Mouse (Mus musculus) neutrophil, adult 5-6 weeks (primary cell): ENCODE results near the gene Psma5. TPM values are rescaled to one million over a fixed set of nuclear protein-coding genes. Genes with fewer than 3 reads are reported as not detected.

ENCODE experiments used
- ATAC-seq: fragments of 151-379, 151-347 bp; 2 replicates; pipeline ENCODE4 v1.8.0; 2017; ENCODE audit warnings: mild to moderate bottlenecking, moderate TSS enrichment; ENCODE audit not compliant: insufficient number of reproducible peaks, poor library complexity, low FRiP score, severe bottlenecking; ENCODE audit errors: extremely low read depth
- total RNA-seq: library from RNA; stranded (forward); fragments of 200-1000 nt; gene quantifications from 2 replicates; pipeline ENCODE4 v1.2.3, GENCODE M21; 2017

Psma5 gene
- total RNA-seq, 1 experiment from 2014 or later, result 69.7 TPM

- no peak for ATAC-seq
Observed at GRCm38 (mm10) chr3:108297603-108298553, 41.2 kb downstream of the Psma5 start.

GRCm38 (mm10) chr3:108300455-108301030 is 43.8 kb downstream of the Psma5 start:
- no peak for ATAC-seq

GRCm38 (mm10) chr3:108303683-108304082 is 47.0 kb downstream of the Psma5 start:
- ATAC-seq, result no peak

- ATAC-seq, result no peak
Observed at GRCm38 (mm10) chr3:108304747-108305146, 48.0 kb downstream of the Psma5 start.

GRCm38 (mm10) chr3:108306387-108306786 is 49.7 kb downstream of the Psma5 start:
- ATAC-seq, result no peak

GRCm38 (mm10) chr3:108307485-108307884 is 50.8 kb downstream of the Psma5 start:
- ATAC-seq, result no peak

GRCm38 (mm10) chr3:108310921-108311341 is 54.2 kb downstream of the Psma5 start:
- no peak for ATAC-seq

GRCm38 (mm10) chr3:108311688-108312087 is 55.0 kb downstream of the Psma5 start:
- no peak for ATAC-seq

GRCm38 (mm10) chr3:108312414-108312813 is 55.7 kb downstream of the Psma5 start:
- no peak for ATAC-seq

GRCm38 (mm10) chr3:108313138-108313537 is 56.4 kb downstream of the Psma5 start:
- no peak for ATAC-seq

GRCm38 (mm10) chr3:108314038-108314675 is 57.4 kb downstream of the Psma5 start:
- no peak for ATAC-seq

- no peak for ATAC-seq
Observed at GRCm38 (mm10) chr3:108318517-108318916, 61.8 kb downstream of the Psma5 start.

- ATAC-seq, result no peak
Observed at GRCm38 (mm10) chr3:108321671-108322070, 64.9 kb downstream of the Psma5 start.

GRCm38 (mm10) chr3:108322136-108322535 is 65.4 kb downstream of the Psma5 start:
- no peak for ATAC-seq

GRCm38 (mm10) chr3:108322962-108323361 is 66.2 kb downstream of the Psma5 start:
- ATAC-seq, result no peak

GRCm38 (mm10) chr3:108324837-108325236 is 68.1 kb downstream of the Psma5 start:
- ATAC-seq, result no peak

GRCm38 (mm10) chr3:108325521-108325920 is 68.8 kb downstream of the Psma5 start:
- ATAC-seq, result no peak

- no peak for ATAC-seq
Observed at GRCm38 (mm10) chr3:108327275-108327674, 70.5 kb downstream of the Psma5 start.

GRCm38 (mm10) chr3:108327916-108328315 is 71.2 kb downstream of the Psma5 start:
- ATAC-seq, result no peak

- ATAC-seq, result no peak
Observed at GRCm38 (mm10) chr3:108328441-108328841, 71.7 kb downstream of the Psma5 start.
